Mouse (Mus musculus) heart, adult 2 months (tissue): ENCODE results near the gene Srek1ip1.

ENCODE experiments used
- CTCF ChIP-seq: fragments of 200-600 bp; IDR thresholded peaks from 2 replicates; pipeline ENCODE4 v1.8.1; 2022; ENCODE audit warnings: antibody characterized with exemption, mild to moderate bottlenecking, moderate library complexity
- EP300 ChIP-seq: fragments of 200-500 bp; IDR thresholded peaks from 2 replicates; pipeline ENCODE4 v1.6.1; 2011; ENCODE audit warnings: low read depth, low read length, control low read depth; ENCODE audit not compliant: insufficient read depth
- POLR2A ChIP-seq: fragments of 200-500 bp; IDR thresholded peaks from 2 replicates; pipeline ENCODE4 v1.6.1; 2011; ENCODE audit warnings: mild to moderate bottlenecking, low read depth, low read length, control low read depth; ENCODE audit not compliant: insufficient read depth

- TF ChIP-seq EP300, result no peak
- TF ChIP-seq CTCF, result no peak
- no peak for TF ChIP-seq POLR2A
Observed at GRCm38 (mm10) chr13:104886308-104887032, 94.2 kb downstream of the Srek1ip1 start.
